Mouse (Mus musculus): ENCODE results near the gene Gnb3.
A peak's percentile ranks its signal among the peaks of the same experiment; 100 is the strongest.

The Gnb3 gene

DNA sequence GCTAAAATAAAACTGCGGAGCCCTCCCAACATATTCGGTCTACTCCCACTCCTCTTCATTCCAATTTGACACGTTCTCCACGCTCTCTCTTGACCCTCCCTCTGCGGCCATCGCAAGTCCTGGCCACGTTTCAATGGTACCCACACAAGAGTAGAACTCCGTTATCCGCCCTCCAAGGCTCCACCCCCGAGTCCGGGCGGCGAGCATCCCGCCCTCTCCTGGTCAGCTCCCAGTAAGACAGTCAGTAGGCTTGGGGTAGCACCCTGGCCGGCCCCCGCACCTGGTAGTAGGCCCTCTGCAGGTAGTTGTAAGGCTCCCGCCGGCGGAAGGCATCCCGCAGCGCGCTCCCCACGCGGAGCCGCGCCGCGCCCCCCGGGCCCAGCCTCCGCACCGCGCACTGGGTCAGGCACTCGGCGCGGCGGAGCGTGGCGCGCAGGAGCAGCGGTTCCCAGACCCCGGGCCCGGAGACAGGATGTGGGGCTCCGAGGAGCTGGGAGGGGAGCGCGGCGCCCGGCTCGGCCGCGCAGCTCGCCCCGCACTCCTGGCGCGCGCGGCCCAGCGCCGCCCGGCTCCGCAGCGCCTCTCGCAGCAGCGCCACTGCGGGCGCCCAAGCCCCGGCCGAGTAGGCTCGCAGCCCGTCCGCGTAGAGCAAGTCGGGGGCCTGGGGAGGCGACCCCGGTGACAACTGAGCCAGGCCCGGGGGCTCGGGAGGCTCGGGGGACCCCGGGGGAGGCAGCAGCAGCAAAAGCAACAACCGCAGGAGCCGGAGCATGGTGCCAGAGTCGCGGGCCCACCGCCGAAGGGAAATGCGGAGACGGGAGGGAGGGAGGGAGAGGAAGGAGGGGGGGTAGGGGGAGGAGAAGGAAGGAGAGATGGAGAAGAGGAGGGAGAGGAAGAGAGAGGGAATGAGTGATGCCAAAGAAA is 17.1 kb upstream of the Gnb3 start, which contains the start of gene P3h3:
P3h3 (minus strand) TSS at position 837 of the 924 bp plus-strand sequence.
- peak; percentile 93 for DNase-seq

DNA sequence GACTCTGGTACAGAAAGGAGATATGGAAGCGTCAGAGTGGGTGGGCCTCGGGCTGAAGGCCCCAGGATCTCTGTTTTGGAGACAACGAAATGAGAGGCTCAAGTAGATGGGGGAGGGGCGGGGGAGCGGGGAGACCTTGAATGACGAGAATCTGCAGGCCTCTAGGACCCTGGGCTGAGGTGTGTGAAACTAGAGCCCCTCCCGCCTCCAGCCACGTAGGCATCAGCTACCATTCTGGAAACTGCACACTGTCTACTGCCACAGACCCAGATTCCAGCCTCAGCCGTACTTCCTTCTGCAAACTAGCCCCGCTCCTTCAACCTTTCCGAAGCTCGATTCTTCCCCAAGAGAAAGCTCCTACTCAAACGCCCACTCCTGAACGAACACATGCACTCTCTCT is 16.2 kb upstream of the Gnb3 start:
- peak; percentile 69 for DNase-seq

DNA sequence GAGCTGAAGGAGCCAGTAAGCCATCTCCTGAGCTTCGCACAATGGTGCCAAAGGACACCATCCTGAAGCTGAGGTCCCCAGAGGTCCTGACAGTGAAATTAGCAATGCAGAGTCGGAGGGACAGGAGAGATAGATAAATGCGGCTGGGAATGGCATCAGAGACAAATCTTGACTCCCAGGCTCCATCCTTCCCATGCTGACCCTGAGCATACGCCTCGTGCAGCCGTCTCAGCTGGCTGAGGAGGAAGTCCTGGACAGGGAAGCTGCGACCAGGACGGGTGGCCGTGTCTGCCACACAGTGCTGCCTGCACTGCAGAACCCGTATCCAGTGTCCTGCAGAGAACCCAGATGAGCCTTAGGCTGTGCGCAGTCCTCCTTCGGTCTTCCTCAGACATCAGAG is 14.6 kb upstream of the Gnb3 start:
- DNase-seq, result no peak

DNA sequence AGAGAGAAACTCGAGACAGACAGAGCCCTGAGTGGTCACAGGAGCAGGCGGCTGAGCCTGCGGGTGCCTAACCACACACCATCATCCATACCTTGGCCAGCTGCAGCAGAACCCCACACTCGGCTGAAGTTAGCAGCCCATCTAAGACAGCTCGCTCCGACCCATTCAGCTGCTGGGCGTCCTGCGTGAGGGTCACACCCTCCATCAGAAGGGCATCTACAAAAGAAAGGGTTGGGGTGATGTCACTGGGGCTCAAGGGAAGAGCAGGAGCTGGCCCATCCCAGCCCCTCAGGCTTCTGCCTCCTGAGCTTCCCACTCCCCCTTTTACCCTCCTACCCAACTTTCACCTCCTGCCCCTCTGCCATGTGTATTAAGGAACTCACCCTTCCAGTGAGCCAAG is 10.5 kb upstream of the Gnb3 start:
- no peak for DNase-seq

DNA sequence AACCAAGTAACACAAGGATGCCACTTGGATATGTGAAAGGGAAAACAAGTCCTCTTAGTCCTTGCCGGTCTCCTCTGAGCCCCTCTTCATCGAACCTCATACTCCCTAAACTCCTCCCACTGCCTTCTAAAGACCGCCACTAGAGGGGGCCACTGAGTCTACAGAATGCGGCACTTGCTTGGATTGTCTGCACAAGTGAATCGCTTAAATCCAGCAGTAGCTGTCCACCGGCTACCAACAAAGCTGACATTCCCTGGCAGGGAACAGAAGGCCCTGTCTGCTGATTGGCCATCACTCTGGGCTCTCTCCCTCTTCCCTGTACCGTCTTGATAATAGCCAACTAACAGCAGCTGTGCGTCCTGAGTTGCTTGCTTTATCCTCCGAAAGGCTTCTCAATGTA is 7.2 kb upstream of the Gnb3 start:
- DNase-seq, result peak; percentile 91

DNA sequence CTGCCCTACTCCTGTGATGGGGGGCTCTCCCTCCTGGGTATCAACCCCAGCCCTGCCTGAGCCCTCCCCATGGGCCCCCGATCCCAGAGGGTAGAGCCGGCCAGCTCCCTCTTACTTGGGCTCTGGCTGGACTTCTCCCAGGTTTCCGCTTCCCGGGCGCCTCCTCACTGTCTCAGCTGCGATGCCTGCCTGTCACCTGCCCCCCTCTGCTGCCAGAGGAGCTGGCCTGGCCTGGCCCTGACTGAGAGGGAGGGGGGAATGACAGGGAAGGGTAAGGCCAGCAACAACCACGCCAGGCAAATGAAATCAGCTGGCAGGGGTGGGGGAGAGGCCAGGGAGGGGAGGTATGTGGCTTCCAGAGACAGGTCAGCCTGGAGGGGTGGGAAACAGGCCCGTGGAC is 270 bp downstream of the Gnb3 start:
- DNase-seq, result peak; percentile 36

DNA sequence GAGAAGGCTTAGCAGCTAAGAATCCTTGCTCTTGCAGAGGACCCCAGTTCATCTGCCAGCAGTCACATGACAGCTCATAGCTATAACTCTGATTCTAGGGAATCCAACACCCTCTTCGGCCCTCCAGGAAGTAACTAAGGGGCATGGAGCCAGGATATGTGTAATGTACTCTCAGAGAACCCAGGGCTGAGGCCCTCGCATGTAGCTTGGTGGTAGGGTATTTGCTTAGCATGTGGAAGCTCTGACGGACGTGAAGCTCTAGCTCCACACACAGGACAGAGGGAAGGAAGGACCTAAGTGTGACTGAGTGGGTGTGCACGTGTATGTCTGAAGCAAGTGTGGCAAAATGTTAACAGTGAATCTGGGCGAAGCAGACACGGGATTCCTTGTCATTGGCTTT is 3.7 kb downstream of the Gnb3 start:
- no peak for DNase-seq

DNA sequence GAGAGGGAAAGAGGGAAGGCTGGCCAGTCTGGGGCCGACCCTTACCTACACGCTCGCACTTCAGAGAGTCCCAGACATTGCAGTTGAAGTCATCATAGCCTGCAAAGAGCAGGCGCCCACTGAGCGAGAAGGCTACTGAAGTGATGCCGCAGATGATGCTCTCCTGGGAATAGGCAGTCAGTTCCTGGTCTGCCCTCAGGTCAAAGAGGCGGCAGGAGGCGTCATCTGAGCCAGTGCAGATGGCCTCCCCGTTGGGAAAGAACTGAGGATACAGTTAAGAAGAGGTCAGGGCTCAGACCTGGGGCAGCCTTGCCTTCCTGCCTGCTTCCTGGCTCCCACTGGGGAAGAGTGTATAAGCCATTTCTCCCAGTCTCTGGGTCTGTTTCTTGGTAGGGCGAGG is 4.5 kb downstream of the Gnb3 start:
- DNase-seq, result no peak

DNA sequence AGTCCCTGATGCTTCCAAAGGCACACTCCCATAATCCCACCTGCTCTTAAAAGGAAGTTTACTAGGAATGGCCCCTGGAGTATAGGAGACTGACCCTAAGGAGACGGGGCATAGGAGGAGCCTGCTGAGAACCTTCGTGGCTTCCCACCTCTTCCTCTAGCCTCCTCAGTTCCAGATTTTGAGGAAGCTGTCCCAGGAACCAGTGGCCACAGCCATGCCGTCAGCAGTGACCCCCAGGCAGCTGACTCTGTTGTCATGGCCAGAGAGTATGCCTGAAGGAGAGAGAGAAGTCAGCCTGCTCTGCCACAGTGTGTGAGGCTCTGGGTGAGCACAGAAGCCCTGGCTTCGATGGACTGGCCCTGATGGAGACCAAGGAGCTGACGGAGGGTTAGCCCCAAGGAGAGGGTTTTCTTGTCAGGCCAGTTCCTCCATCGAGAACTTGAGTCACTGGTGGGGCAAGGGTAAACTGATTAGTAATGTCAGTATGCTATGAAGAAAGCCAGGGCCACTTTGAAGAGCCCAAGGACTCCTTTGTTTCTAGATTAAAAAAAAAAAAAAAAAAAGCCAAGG is 5.5 kb downstream of the Gnb3 start:
- no peak for DNase-seq

DNA sequence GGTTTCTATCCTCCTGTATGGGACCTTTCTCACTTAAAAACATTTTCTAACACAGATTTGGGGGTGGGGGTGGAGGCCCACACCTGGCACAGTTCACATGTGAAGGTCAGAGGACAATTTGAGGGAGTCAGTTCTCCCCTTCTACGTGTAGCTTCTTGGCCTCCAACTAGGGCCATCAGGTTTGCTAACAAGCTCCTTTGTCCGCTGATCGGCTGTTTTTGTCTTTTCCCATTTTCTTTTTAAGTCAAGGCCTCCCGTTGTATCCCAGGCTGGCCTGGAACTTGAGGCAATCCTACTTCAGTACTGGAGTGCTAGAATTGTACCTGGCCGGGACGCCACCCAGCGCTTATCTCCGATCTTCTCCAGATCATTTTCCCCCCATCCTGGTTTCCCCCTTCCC is 8.4 kb downstream of the Gnb3 start:
- DNase-seq, result peak; percentile 32

DNA sequence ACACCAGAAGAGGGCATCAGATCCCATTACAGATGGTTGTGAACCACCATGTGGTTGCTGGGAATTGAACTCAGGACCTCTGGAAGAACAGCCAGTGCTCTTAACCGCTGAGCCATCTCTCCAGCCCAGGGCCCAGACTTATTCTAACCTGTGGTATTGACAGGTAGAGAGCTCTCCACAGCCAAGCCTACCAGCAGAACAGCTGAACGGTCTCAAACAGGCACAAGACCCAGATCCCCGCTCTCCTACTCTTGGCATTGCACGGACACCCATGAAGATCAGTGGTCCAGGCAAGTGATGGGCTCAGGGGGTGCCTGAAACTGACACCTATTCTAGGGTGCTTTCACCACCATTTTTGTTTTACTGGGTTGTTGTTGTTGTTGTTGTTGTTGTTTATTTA is 8.9 kb downstream of the Gnb3 start:
- DNase-seq, result peak; percentile 57

DNA sequence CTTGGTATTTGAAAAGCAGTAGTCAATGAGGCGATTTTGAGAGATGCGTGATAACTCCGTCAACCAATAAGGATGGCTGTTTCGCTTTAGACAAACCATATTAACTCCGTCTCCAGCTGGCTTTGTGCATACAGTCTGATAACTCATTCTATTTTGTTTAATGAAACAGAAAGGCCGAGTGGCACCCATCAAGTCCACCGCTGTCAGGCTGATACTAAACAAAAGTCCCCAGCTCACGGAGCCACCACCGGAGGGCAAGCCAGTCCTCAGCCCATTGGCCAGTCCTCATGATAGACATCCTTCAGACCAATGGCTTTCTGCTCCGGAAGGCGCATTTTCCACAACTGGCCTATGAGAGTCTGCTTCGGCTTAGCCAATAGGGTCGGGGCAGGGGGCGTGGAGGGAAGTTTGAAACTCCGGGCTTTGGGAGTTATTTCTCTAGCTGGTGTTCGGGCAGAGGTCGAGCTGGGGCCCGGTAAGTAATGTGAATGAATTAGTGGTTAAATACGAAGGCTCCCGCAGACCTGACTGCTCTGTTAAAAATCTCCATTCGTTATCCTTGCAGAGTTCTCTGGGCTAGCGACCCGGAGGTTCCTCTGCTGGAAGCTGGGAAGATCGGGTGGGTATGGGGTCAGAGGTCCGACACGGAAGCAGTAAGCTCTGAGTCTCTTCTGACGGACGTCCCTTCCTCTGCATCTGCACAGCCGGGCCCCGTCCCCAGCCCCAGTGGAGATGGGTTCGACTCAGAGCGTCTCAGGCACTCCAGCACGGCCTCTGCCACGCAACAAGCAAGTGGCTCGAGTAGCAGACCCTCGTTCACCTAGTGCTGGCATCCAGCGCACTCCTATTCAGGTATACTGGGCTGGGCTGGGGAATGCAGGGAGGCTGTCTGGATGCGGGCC is 10.0 kb downstream of the Gnb3 start:
- DNase-seq, result peak; percentile 94

DNA sequence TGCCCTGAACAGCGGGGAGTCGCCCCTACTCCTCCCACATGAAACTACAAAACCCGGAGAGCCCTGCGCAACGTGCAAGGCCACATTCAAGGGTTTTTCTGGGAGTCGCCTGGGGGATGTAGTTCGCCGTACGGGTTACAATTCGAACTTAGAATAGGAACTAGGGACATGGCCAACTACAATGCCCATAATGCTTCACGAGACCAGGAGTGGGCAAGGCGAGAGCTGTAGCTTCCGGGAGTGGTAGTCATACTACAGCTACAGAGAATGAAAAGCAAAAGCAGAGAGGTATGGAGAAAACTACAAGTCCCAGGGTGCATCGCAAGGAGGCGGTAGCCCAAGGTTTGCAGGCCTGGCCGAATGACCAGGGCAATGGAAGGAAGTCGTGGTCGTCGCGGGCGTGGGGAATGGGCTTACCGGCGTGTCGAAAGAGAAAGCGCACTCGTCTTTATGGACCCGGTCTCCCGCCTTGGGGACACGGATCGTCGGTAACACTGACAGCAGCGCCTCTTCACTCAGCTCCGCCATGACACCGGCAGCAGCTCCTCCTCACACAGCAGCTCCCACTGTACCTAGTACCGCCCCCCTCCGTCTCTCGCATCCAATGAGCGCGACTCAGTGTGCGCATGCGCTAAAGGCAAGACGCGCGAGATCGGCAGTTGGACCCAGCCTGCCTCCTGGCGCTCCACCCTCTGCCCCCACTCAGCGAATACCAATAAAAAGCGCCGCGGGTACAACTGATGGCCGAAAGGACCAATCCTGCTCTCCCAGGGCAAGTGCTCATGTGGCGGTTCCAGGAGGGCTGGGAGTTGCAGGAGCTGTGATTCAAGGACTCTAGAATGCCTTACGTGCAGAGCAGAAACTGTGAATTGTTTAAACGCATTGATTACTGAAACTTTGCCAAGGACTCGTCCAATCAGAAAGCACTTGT is 10.9 kb downstream of the Gnb3 start, which contains the start of the genes Usp5 and Cdca3:
Usp5 (minus strand) TSS at position 617 of the 931 bp plus-strand sequence.
Cdca3 (plus strand) TSS at position 680 of the 931 bp plus-strand sequence.
- peak; percentile 100 for DNase-seq

DNA sequence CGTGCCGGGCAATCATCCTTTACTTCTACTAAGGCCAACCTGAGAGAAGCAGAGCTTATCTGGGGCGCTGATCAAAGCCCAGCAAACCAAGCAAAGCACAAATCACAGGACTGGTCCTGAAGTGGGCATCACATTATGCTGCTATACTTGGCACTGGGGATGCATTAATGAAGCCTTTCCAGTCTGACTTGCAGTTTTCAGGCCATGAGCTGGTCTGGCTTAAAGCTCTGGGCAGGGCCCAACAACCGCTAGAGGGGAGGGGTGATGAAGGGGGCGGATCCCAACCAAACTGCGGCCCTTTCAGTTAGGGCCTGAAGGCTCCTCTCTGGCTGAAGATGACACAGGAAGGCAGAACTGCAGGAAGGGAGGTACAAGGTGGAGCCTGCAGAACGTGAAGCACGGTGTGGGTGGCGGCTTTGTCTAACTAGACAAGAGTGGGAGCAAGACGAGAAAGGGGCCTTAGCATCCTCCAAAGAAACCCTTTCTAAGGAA is 11.9 kb downstream of the Gnb3 start:
- peak; percentile 74 for DNase-seq

DNA sequence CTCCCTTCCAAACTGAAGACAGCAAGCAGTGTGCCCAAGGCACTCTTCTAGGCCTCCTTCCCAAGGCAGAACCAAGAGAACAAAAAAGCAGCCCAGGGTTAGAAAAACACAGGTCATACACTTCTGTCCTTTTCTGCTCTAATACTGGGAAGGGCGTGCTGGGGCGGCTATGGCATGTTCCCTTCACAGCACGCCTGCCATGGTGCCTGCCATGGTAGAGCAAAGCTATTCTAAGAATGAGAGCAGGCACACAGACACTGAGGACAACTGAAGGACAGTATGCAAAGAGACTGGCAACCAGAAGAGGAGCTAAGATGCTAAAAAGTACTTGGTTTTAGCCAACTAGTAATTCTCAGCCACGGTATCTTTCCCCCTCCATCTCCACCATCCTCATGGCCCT is 18.0 kb downstream of the Gnb3 start:
- peak; percentile 1 for DNase-seq

DNA sequence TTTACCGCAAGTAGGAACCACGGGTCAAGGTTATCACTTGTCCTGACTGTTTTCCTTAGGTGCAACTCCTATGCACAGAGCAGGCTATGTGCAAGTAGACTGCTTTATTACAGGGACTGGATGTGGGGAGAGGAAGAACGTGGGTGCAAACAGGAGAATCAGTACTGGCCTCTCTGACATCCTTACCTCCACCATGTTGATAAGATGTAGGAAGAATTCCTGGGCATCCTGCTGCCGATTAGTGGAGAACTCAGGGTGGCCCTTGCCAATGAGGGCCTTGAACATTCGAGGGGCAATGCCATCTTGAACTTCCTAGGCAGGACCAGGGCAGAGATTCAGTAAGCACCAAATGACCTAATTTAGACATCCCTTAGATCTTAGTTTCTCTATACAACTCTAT is 19.2 kb downstream of the Gnb3 start:
- DNase-seq, result peak; percentile 2

DNA sequence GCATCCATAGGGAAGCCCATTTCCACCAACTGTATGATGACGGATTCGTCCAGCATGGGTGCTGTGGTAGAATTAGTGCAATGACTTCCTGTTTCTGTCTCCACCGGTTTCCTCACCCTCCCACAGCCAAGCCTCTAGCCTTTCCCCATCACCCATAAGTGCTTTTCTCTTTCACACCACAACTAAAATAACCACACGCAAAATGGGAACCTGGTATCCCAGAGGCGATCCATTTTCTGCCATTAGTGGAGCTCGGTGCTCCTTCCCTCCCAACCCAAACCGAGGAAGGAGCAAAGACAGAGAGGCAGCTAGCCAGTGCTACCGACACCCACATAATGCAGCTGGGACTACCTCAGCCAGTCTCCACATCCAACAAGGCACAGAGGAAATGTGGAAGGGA is 22.1 kb downstream of the Gnb3 start:
- DNase-seq, result peak; percentile 4

DNA sequence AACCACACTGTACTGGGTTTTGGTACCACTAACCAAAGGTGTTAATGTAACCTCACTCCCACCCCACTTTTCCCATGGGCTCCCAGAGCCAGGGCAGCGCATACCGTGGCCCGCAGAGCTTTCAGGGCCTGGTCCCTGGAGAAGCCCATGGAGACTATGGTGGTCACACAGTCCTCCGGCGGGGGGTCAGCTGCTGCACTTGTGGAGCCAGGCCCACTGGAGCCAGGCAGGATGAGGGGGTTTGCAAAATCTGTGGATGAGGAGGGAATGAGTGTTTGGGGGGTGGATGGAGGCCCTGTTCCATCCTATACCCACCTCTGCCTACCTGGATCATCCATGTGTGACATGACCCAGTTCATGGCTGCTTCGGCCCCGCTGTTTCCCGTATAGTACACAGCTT is 22.5 kb downstream of the Gnb3 start:
- peak; percentile 27 for DNase-seq

DNA sequence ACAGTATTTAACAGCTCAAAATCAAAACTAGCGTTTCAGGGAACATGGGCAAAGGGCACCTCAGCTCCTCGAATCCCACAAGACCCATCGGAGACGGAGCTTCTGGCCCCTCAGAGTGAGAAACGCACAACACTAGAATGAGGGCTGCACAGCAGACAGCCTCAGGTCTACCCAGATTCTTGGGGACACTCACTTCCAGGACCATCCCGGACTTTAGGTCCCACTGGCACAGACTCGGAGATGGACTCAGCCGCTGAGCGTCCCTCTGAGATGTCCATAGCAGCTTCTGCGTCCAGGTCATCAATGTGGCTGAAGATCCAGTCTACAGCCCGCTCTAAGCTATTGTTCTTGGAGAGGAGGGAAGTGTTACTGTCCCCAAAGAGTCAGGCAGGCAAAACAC is 22.9 kb downstream of the Gnb3 start:
- DNase-seq, result peak; percentile 16

DNA sequence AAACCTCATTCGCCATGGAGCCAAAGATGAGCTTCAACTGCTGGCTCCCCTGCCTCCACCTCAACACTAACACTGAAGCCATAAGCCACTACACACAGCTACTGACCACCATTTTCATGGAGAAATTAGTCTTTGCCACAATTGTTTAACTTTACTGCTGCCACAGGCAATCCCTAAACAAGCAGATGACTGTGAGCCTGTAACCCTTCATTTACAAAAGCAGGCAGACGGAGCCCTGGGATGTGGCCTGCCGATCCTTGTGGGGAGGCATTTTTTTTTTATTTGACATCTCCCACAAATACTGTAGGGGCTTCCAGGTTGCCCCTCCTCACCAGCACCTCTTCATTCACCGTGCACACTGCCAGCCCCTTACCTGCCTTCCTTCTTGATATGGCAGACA is 23.5 kb downstream of the Gnb3 start:
- peak; percentile 16 for DNase-seq

DNA sequence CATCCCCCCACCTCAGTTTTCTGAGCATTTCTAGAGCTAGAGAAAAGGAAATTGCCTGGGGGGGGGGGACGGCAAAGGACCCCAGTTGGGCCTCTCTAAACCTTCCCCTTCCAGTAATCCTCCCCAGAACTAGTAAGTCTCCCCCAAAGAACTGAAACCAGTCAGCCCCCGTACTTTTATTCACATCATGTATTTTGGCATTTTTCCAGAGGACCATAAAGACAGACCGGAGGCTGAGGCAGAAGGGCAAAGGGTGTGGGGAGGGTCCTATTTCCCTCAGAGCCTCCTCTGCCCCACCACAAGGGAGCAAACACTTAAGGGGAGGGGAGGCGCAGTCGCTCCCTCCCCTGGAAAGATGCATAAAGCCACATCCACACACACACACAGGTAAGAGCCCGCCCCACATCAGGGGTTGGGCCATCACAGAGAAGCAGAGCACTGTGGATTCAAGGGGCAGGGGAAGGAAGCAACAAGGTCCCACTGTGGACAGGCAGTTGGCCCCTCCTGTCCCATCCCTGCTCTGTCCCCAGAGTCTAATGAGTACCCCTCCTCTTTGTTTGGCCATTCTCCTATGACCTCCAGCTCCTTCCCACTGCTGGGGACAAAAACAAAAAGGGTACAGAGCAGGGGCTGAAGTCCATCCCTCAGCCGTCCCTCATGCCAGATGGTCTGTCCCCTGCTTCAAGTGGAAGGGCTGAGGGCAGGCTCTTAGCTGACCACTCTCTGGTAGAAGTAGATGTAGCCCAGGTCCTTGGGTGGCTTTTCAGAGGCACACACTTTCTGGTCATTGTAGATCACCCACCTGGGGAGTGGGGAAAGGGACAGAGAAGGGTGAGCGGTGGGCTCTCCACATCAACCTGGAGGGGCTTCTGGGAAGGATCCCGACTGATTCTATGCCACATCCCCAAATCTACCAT is 25.0 kb downstream of the Gnb3 start:
- DNase-seq, result peak; percentile 62
